Mouse (Mus musculus) splenic B cell, adult 2 months (primary cell): ENCODE measurements around the gene Mllt3.

Experiments
- DNase-seq: peaks from one replicate; pipeline ENCODE4 v3.0.0-alpha.2; 2011; ENCODE audit warnings: low read depth, low spot score
- H3K27me3 ChIP-seq: 2 replicates; pipeline ENCODE4 v1.6.1; 2012; ENCODE audit warnings: mild to moderate bottlenecking, low read length, moderate library complexity, mixed read lengths; ENCODE audit not compliant: control insufficient read depth, poor library complexity, insufficient read depth, severe bottlenecking
- H3K36me3 ChIP-seq: 2 replicates; pipeline ENCODE4 v1.6.1; 2012; ENCODE audit warnings: mild to moderate bottlenecking, low read length, moderate library complexity, mixed read lengths; ENCODE audit not compliant: control insufficient read depth, poor library complexity, insufficient read depth, severe bottlenecking

Mllt3 gene

GRCm38 (mm10) chr4:88033216-88033653, at the start of gene Mllt3:
Mllt3 (minus strand) TSS chr4:88033364.
- Histone ChIP-seq H3K27me3 (no peaks in the 10 kb centered on the region; the same call in 1 of the 2 replicates), H3K36me3 (no peaks in the 10 kb centered on the region)
- DNase-seq, result peak; percentile 97

- no peak for DNase-seq
- H3K36me3 ChIP-seq, result no peaks in the 10 kb centered on the region
Observed at GRCm38 (mm10) chr4:88082381-88082780, 49.2 kb upstream of the Mllt3 start.

GRCm38 (mm10) chr4:88081885-88082284, 48.7 kb upstream of the Mllt3 start:
- no peak for DNase-seq
- Histone ChIP-seq H3K27me3 (no peaks in the 10 kb centered on the region), H3K36me3 (no peaks in the 10 kb centered on the region)

More at GRCm38 (mm10) chr4:88082381-88082780, 49.2 kb upstream of the Mllt3 start:
- no peaks in the 10 kb centered on the region for H3K27me3 ChIP-seq

GRCm38 (mm10) chr4:88081417-88081816, 48.3 kb upstream of the Mllt3 start:
- Histone ChIP-seq H3K36me3 (no peaks in the 10 kb centered on the region), H3K27me3 (no peaks in the 10 kb centered on the region; the same call in 1 of the 2 replicates)
- no peak for DNase-seq

GRCm38 (mm10) chr4:88078983-88079382, 45.8 kb upstream of the Mllt3 start:
- DNase-seq, result no peak
- H3K27me3 ChIP-seq, result no peaks in the 10 kb centered on the region; the same call in 1 of the 2 replicates
- no peaks in the 10 kb centered on the region for H3K36me3 ChIP-seq

- DNase-seq, result no peak
- H3K27me3 ChIP-seq, result no peaks in the 10 kb centered on the region; the same call in 1 of the 2 replicates
- H3K36me3 ChIP-seq, result no peaks in the 10 kb centered on the region
Observed at GRCm38 (mm10) chr4:88075388-88075787, 42.2 kb upstream of the Mllt3 start.

- no peaks in the 10 kb centered on the region for H3K36me3 ChIP-seq
- DNase-seq, result peak; percentile 13
- no peaks in the 10 kb centered on the region for H3K27me3 ChIP-seq
Observed at GRCm38 (mm10) chr4:88046280-88046679, 13.1 kb upstream of the Mllt3 start.

- Histone ChIP-seq H3K27me3 (no peaks in the 10 kb centered on the region), H3K36me3 (no peaks in the 10 kb centered on the region)
- DNase-seq, result no peak
Observed at GRCm38 (mm10) chr4:88045151-88045550, 12.0 kb upstream of the Mllt3 start.

GRCm38 (mm10) chr4:88035361-88035760, 2.2 kb upstream of the Mllt3 start:
- Histone ChIP-seq H3K36me3 (no peaks in the 10 kb centered on the region), H3K27me3 (no peaks in the 10 kb centered on the region; the same call in 1 of the 2 replicates)
- peak; percentile 77 for DNase-seq

- H3K36me3 ChIP-seq, result no peaks in the 10 kb centered on the region
- DNase-seq, result peak; percentile 58
- H3K27me3 ChIP-seq, result no peaks in the 10 kb centered on the region; the same call in 1 of the 2 replicates
Observed at GRCm38 (mm10) chr4:88034387-88035157, 1.4 kb upstream of the Mllt3 start.

GRCm38 (mm10) chr4:88033729-88034386, 694 bp upstream of the Mllt3 start:
- Histone ChIP-seq H3K27me3 (no peaks in the 10 kb centered on the region; the same call in 1 of the 2 replicates), H3K36me3 (no peaks in the 10 kb centered on the region)
- no peak for DNase-seq

- Histone ChIP-seq H3K27me3 (no peaks in the 10 kb centered on the region; the same call in 1 of the 2 replicates), H3K36me3 (no peaks in the 10 kb centered on the region)
- peak; percentile 55 for DNase-seq
Observed at GRCm38 (mm10) chr4:88032151-88033098, 739 bp downstream of the Mllt3 start.

GRCm38 (mm10) chr4:88031211-88032150, 1.7 kb downstream of the Mllt3 start:
- peak; percentile 44 for DNase-seq
- no peaks in the 10 kb centered on the region; the same call in 1 of the 2 replicates for H3K27me3 ChIP-seq
- H3K36me3 ChIP-seq, result no peaks in the 10 kb centered on the region
